Mouse (Mus musculus) cerebellum, adult 2 months (tissue): ENCODE data around the gene Ep400. TPM values are rescaled to one million over a fixed set of nuclear protein-coding genes. Genes with fewer than 3 reads are reported as not detected.
A peak's percentile ranks its signal among the peaks of the same experiment; 100 is the strongest.

ENCODE experiments used
- DNase-seq, 2 experiments: peaks; one replicate each; pipeline ENCODE4 v3.0.0; 2021
- H3K27ac ChIP-seq: fragments of 200-500 bp; 2 replicates; pipeline ENCODE4 v1.5.1; 2012; ENCODE audit warnings: low read length, control low read depth, inconsistent platforms; ENCODE audit not compliant: insufficient read depth
- H3K27me3 ChIP-seq: fragments of 200-500 bp; 2 replicates; pipeline ENCODE4 v1.6.1; 2012; ENCODE audit warnings: inconsistent platforms, mild to moderate bottlenecking, low read length, moderate library complexity; ENCODE audit not compliant: control insufficient read depth, insufficient read depth
- H3K4me1 ChIP-seq: fragments of 200-500 bp; 2 replicates; pipeline ENCODE4 v1.6.1; 2011; ENCODE audit warnings: low read length; ENCODE audit not compliant: control insufficient read depth, insufficient read depth
- H3K4me3 ChIP-seq: fragments of 200-500 bp; replicated peaks from 2 replicates; pipeline ENCODE3; 2011; ENCODE audit warnings: mild to moderate bottlenecking, low read depth, low read length, control low read depth; ENCODE audit not compliant: insufficient read depth
- CTCF ChIP-seq: fragments of 200-500 bp; IDR thresholded peaks from 2 replicates; pipeline ENCODE4 v1.5.1; 2011; ENCODE audit warnings: low read depth, mild to moderate bottlenecking, control low read depth, low read length, moderate library complexity, borderline replicate concordance; ENCODE audit not compliant: insufficient read depth
- POLR2A ChIP-seq: fragments of 200-500 bp; IDR thresholded peaks from 2 replicates; pipeline ENCODE4 v1.6.1; 2011; ENCODE audit warnings: low read length, control low read depth, borderline replicate concordance; ENCODE audit not compliant: insufficient read depth
- WGBS: fragments of 180-500 bp; shearing (Covaris S2); methylation state at CpG from one replicate; pipeline ENCODE4 v1.1.7; 2018; 5-methylcytosine and 5-hydroxymethylcytosine counted together
- polyA plus RNA-seq: library from polyadenylated mRNA; depleted of rRNA; stranded (reverse); fragments of >200 nt; gene quantifications from 2 replicates; pipeline ENCODE4 v1.2.3, GENCODE M21; 2012

Gene Ep400
- polyA plus RNA-seq, 1 experiment, result 36.4 TPM

GRCm38 (mm10) chr5:110804012-110804743 lies 33.7 kb upstream of the Ep400 start:
- TF ChIP-seq POLR2A, result no peak
- TF ChIP-seq CTCF, result no peak
- 77% methylated on average over 7 of the region's 7 CpGs for WGBS

GRCm38 (mm10) chr5:110802809-110803208 lies 32.3 kb upstream of the Ep400 start:
- Histone ChIP-seq H3K4me1 (peaks cover 63% of the 10 kb centered on the region), H3K4me3 (no peak overlapping the region), H3K27me3 (no peaks in the 10 kb centered on the region), H3K27ac (peak overlapping the region; percentile 89)
- TF ChIP-seq POLR2A (no peak), CTCF (no peak)
- no peak for DNase-seq

More at GRCm38 (mm10) chr5:110804012-110804743, 33.7 kb upstream of the Ep400 start:
- Histone ChIP-seq H3K27me3 (no peaks in the 10 kb centered on the region), H3K4me1 (peaks cover 52% of the 10 kb centered on the region), H3K4me3 (no peak overlapping the region), H3K27ac (no peak overlapping the region)
- no peak for DNase-seq

GRCm38 (mm10) chr5:110802186-110802585 lies 31.7 kb upstream of the Ep400 start:
- no peak; the same call in 1 of the 2 replicates for TF ChIP-seq POLR2A
- no peak for TF ChIP-seq CTCF
- Histone ChIP-seq H3K4me3 (peak overlapping the region; percentile 39), H3K27ac (peak overlapping the region; percentile 89), H3K27me3 (no peaks in the 10 kb centered on the region), H3K4me1 (peaks cover 62% of the 10 kb centered on the region)
- peak; percentile 85 to 96 for DNase-seq
- 5% methylated on average over 4 of the region's 4 CpGs for WGBS

GRCm38 (mm10) chr5:110801036-110801624 lies 30.6 kb upstream of the Ep400 start:
- DNase-seq, result peak in 1 of 2 experiments; percentile 52
- H3K4me1 ChIP-seq, result peaks cover 57% of the 10 kb centered on the region
- H3K27ac ChIP-seq, result peak overlapping the region; percentile 89
- WGBS, result 18% methylated on average over 3 of the region's 3 CpGs
- peak overlapping the region; percentile 39 for H3K4me3 ChIP-seq
- no peaks in the 10 kb centered on the region for H3K27me3 ChIP-seq
- TF ChIP-seq CTCF (no peak), POLR2A (no peak)

GRCm38 (mm10) chr5:110797696-110798095 lies 27.2 kb upstream of the Ep400 start:
- WGBS, result 42% methylated on average over 4 of the region's 4 CpGs
- Histone ChIP-seq H3K27me3 (no peaks in the 10 kb centered on the region), H3K4me1 (peaks cover 52% of the 10 kb centered on the region), H3K4me3 (no peak overlapping the region), H3K27ac (no peak overlapping the region)
- peak in 1 of 2 experiments; percentile 56 for DNase-seq
- TF ChIP-seq POLR2A, result no peak
- TF ChIP-seq CTCF, result no peak

- Histone ChIP-seq H3K27me3 (no peaks in the 10 kb centered on the region), H3K4me1 (peaks cover 22% of the 10 kb centered on the region), H3K27ac (no peak overlapping the region), H3K4me3 (no peak overlapping the region)
- no peak for DNase-seq
- no peak for TF ChIP-seq CTCF
- TF ChIP-seq POLR2A, result no peak
- WGBS, result 36% methylated on average over 7 of the region's 7 CpGs
Observed at GRCm38 (mm10) chr5:110794363-110794762, 23.8 kb upstream of the Ep400 start.

- 53% methylated on average over 5 of the region's 5 CpGs for WGBS
- Histone ChIP-seq H3K27ac (no peak overlapping the region), H3K27me3 (no peaks in the 10 kb centered on the region), H3K4me3 (no peak overlapping the region), H3K4me1 (peaks cover 22% of the 10 kb centered on the region)
- DNase-seq, result peak; percentile 50 to 63
- TF ChIP-seq POLR2A, result no peak
- peak; percentile 80 for TF ChIP-seq CTCF
Observed at GRCm38 (mm10) chr5:110788684-110789083, 18.2 kb upstream of the Ep400 start.

- TF ChIP-seq CTCF (peak; percentile 46; the same call in 1 of the 2 replicates), POLR2A (no peak)
- no peak overlapping the region; the same call in 1 of the 2 replicates for H3K27ac ChIP-seq
- peak in 1 of 2 experiments; percentile 48 for DNase-seq
- peaks cover 22% of the 10 kb centered on the region for H3K4me1 ChIP-seq
- H3K4me3 ChIP-seq, result no peak overlapping the region
- no peaks in the 10 kb centered on the region for H3K27me3 ChIP-seq
- WGBS, result 18% methylated on average over 11 of the region's 11 CpGs
Observed at GRCm38 (mm10) chr5:110786081-110786835, 15.7 kb upstream of the Ep400 start.
